Mouse (Mus musculus): ENCODE measurements around the gene Ubac2. TPM values are rescaled to one million over a fixed set of nuclear protein-coding genes. Genes with fewer than 3 reads are reported as not detected.
A peak's percentile ranks its signal among the peaks of the same experiment; 100 is the strongest.
"Not testable (repeated sequence)": the region's sequence is repeated elsewhere in the genome, so short reads cannot be mapped to it uniquely, and the experiment has no call there.

The Ubac2 gene
- polyA plus RNA-seq, 1 experiment, result 102 TPM

DNA sequence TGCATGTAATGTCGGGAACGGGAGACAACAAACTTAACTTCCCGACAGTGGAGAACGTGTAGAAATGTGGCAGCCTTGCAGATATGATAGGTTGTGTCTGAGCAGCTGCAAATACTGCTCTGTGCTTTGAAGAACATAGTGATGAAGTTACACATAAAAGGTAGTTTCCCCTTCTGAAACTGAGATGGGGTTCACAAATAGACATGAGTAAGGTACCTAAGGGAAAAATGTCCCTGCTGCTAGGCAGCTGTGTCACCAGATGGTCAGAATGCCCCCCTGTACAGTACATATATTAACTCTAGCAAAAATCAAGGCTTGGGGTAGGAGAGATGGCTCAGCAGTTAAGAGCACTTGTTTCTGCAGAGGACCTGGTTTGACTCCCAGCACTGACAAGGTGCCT is 4.8 kb upstream of the Ubac2 start:
- H3K36me3 ChIP-seq (ENCODE audit: control insufficient read depth, insufficient read depth, low read length), result no peaks in the 10 kb centered on the region
- no peak overlapping the region for H3K27ac ChIP-seq (ENCODE audit: control insufficient read depth, insufficient read depth, low read length)
- 90% methylated on average over 4 of the region's 4 CpGs for WGBS
- H3K4me3 ChIP-seq (ENCODE audit: control insufficient read depth, insufficient read depth, low read length), result no peak overlapping the region
- DNase-seq, result no peak
- H3K27me3 ChIP-seq (ENCODE audit: control insufficient read depth, insufficient read depth, low read length), result no peaks in the 10 kb centered on the region
- H3K4me1 ChIP-seq (replicated peaks; ENCODE audit: control insufficient read depth, insufficient read depth, low read length), result no peaks in the 10 kb centered on the region
- no peak for TF ChIP-seq POLR2A (IDR thresholded peaks at IDR 0.05; ENCODE audit: control insufficient read depth, extremely low read depth, insufficient read depth, low read length, poor library complexity)
- no peak for TF ChIP-seq CTCF (IDR thresholded peaks at IDR 0.05; ENCODE audit: borderline replicate concordance, control insufficient read depth, extremely low read depth, insufficient read depth, low read length, poor library complexity)

DNA sequence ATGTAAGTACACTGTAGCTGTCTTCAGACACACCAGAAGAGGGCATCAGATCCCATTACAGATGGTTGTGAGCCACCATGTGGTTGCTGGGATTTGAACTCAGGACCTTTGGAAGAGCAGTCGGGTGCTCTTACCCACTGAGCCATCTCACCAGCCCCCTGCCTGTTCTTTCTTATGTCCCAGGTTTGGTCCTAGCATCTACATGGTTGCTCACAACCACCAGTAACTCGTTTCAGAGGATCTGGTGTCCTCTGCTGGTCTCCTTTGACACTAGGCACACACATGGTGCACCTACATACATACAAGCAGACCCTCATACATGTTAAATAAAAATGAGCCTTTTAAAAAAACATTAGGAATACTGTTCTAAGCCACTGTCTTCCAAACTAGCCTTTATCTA is 2.2 kb upstream of the Ubac2 start:
- H3K4me1 ChIP-seq (replicated peaks; ENCODE audit: control insufficient read depth, insufficient read depth, low read length), result peaks cover 11% of the 10 kb centered on the region
- WGBS, result 80% methylated on average over 2 of the region's 2 CpGs

DNA sequence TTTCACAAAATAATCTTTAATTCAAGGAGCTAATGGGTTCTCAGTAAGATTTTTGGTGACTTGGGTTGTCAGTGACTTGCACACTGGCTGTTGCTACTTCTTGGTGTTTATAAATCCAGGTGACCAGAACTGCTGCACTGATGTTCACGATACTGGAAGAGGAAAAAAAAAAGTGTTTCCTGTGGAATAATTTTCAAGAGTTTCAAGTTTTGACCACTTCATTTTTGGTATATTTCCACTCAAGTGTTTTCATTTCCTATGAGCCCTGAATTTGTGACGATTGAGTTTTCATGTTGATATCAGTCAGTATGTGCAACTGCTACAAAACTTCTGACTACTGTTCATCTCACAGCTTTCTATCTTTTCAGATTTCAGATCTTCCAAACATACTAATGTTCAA is 1.6 kb upstream of the Ubac2 start:
- peaks cover 14% of the 10 kb centered on the region for H3K4me1 ChIP-seq (replicated peaks; ENCODE audit: control insufficient read depth, insufficient read depth, low read length)
- H3K4me3 ChIP-seq (ENCODE audit: control insufficient read depth, insufficient read depth, low read length), result no peak overlapping the region
- 84% methylated on average over 2 of the region's 2 CpGs for WGBS
- no peak overlapping the region for H3K27ac ChIP-seq (ENCODE audit: control insufficient read depth, insufficient read depth, low read length)
- TF ChIP-seq CTCF (IDR thresholded peaks at IDR 0.05; ENCODE audit: borderline replicate concordance, control insufficient read depth, extremely low read depth, insufficient read depth, low read length, poor library complexity) (no peak), POLR2A (IDR thresholded peaks at IDR 0.05; ENCODE audit: control insufficient read depth, extremely low read depth, insufficient read depth, low read length, poor library complexity) (no peak)
- H3K36me3 ChIP-seq (ENCODE audit: control insufficient read depth, insufficient read depth, low read length), result no peaks in the 10 kb centered on the region
- H3K27me3 ChIP-seq (ENCODE audit: control insufficient read depth, insufficient read depth, low read length), result no peaks in the 10 kb centered on the region
- DNase-seq, result no peak

More for the DNA sequence above, 2.2 kb upstream of the Ubac2 start:
- not testable (repeated sequence) for DNase-seq; H3K27ac ChIP-seq (ENCODE audit: control insufficient read depth, insufficient read depth, low read length); H3K36me3 ChIP-seq (ENCODE audit: control insufficient read depth, insufficient read depth, low read length); H3K27me3 ChIP-seq (ENCODE audit: control insufficient read depth, insufficient read depth, low read length); H3K4me3 ChIP-seq (ENCODE audit: control insufficient read depth, insufficient read depth, low read length)

DNA sequence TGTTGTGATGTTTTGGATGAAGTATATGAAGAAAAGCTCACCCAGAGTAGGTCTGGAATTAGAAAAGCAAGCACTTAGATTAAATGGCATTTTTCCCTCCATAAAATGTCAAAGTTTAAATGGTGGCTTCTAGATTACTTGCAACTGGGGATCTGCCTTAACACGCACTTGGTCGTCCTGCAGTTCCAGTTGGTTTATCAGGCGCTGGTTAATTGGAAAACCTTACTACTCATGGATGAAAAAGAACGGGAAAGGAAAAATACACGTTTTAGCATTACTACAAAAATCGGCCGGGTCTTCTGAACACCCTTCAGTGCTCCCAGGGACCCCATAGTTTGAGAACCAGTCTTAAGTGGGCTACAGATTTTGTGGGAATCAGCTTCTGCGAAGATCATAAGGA is 780 bp upstream of the Ubac2 start:
- DNase-seq, result no peak
- WGBS, result 59% methylated on average over 8 of the region's 8 CpGs
- H3K4me1 ChIP-seq (replicated peaks; ENCODE audit: control insufficient read depth, insufficient read depth, low read length), result peaks cover 21% of the 10 kb centered on the region
- no peak overlapping the region; the same call in 1 of the 2 replicates for H3K4me3 ChIP-seq (ENCODE audit: control insufficient read depth, insufficient read depth, low read length)
- H3K27me3 ChIP-seq (ENCODE audit: control insufficient read depth, insufficient read depth, low read length), result no peaks in the 10 kb centered on the region
- H3K27ac ChIP-seq (ENCODE audit: control insufficient read depth, insufficient read depth, low read length), result peak overlapping the region; percentile 82; the same call in 1 of the 2 replicates
- TF ChIP-seq POLR2A (IDR thresholded peaks at IDR 0.05; ENCODE audit: control insufficient read depth, extremely low read depth, insufficient read depth, low read length, poor library complexity) (no peak), CTCF (IDR thresholded peaks at IDR 0.05; ENCODE audit: borderline replicate concordance, control insufficient read depth, extremely low read depth, insufficient read depth, low read length, poor library complexity) (no peak)
- H3K36me3 ChIP-seq (ENCODE audit: control insufficient read depth, insufficient read depth, low read length), result no peaks in the 10 kb centered on the region

DNA sequence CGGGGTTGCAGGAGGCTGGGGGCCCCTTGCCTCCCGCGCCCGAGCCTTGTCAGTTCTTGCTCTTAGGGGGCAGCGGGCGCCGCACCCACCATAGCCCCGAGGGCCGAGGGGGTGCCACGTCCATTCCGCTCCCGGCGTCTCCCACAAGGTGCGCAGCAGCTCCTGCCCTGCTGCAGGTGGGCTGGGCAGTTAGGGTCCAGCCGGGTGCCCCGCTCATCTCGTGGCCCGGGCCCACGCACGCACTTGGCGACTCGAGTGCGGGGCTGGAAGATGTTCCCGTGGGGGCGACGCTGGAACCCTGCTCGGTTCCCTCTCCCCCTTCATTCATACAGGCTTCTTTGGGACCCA is 413 bp downstream of the Ubac2 start:
- peaks cover 21% of the 10 kb centered on the region for H3K4me1 ChIP-seq (replicated peaks; ENCODE audit: control insufficient read depth, insufficient read depth, low read length)
- peak overlapping the region; percentile 64 for H3K4me3 ChIP-seq (ENCODE audit: control insufficient read depth, insufficient read depth, low read length)
- DNase-seq, result no peak
- H3K27me3 ChIP-seq (ENCODE audit: control insufficient read depth, insufficient read depth, low read length), result no peaks in the 10 kb centered on the region
- H3K36me3 ChIP-seq (ENCODE audit: control insufficient read depth, insufficient read depth, low read length), result no peaks in the 10 kb centered on the region
- no peak for TF ChIP-seq CTCF (IDR thresholded peaks at IDR 0.05; ENCODE audit: borderline replicate concordance, control insufficient read depth, extremely low read depth, insufficient read depth, low read length, poor library complexity)
- TF ChIP-seq POLR2A (IDR thresholded peaks at IDR 0.05; ENCODE audit: control insufficient read depth, extremely low read depth, insufficient read depth, low read length, poor library complexity), result no peak
- peak overlapping the region; percentile 50 for H3K27ac ChIP-seq (ENCODE audit: control insufficient read depth, insufficient read depth, low read length)
- WGBS, result under 1% methylated on average over 27 of the region's 27 CpGs

DNA sequence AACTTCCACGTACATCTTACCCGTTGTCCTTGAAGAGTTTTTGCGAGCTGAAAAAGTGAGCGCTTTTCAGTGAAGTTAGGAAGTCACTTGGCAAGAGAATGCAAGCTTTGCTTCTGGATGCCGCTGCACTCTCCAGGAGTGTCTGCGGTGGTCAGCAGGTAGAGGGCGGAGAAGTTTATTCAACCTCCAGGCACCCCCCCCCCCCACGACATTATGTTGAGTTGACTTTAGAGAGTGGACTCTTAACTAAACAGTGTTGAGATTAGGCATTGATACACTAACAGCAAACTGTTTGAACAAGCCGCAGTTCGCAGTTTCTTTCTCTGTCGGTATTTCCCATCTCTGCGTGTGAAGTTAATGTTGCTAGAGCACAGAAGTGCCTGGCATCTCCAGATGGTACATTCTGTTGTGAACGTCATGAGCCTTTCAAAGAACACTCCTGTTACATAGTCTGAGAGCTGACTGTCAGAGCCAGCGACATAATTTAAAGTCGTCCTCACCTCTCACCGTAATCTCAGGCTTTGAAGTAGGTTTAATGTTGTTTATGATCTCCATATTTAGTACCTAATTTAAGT is 933 bp downstream of the Ubac2 start:
- H3K4me3 ChIP-seq (ENCODE audit: control insufficient read depth, insufficient read depth, low read length), result peak overlapping the region; percentile 64
- peak overlapping the region; percentile 50 for H3K27ac ChIP-seq (ENCODE audit: control insufficient read depth, insufficient read depth, low read length)
- TF ChIP-seq POLR2A (IDR thresholded peaks at IDR 0.05; ENCODE audit: control insufficient read depth, extremely low read depth, insufficient read depth, low read length, poor library complexity) (no peak), CTCF (IDR thresholded peaks at IDR 0.05; ENCODE audit: borderline replicate concordance, control insufficient read depth, extremely low read depth, insufficient read depth, low read length, poor library complexity) (no peak)
- peaks cover 24% of the 10 kb centered on the region for H3K4me1 ChIP-seq (replicated peaks; ENCODE audit: control insufficient read depth, insufficient read depth, low read length)
- peak; percentile 48 for DNase-seq
- H3K36me3 ChIP-seq (ENCODE audit: control insufficient read depth, insufficient read depth, low read length), result no peaks in the 10 kb centered on the region
- whole genome bisulfite sequencing, result 5% methylated on average over 16 of the region's 16 CpGs
- no peaks in the 10 kb centered on the region for H3K27me3 ChIP-seq (ENCODE audit: control insufficient read depth, insufficient read depth, low read length)

DNA sequence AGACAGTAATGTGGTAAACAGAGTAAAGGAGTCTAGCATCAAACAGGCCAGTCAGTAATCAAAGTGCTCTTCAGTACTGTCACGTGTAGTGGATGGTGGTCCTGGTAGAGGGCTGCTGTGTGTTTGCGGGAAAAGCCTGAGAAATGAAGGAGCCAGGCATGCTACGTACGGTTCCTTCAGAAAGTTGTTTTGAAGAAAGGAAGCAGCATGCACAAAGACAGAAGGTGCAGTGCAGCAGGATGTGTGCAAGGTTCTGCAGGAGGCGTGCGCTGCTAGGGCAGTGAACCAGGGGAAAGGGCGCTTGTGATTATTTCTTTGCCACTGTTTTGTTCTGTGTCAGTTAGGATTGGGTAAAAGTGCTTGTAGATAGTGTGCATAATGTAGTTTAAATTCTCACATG is 2.8 kb downstream of the Ubac2 start:
- H3K4me3 ChIP-seq (ENCODE audit: control insufficient read depth, insufficient read depth, low read length), result no peak overlapping the region
- peak; percentile 58 for DNase-seq
- H3K27me3 ChIP-seq (ENCODE audit: control insufficient read depth, insufficient read depth, low read length), result no peaks in the 10 kb centered on the region
- peak overlapping the region; percentile 91 for H3K27ac ChIP-seq (ENCODE audit: control insufficient read depth, insufficient read depth, low read length)
- WGBS, result 15% methylated on average over 7 of the region's 7 CpGs
- no peaks in the 10 kb centered on the region for H3K36me3 ChIP-seq (ENCODE audit: control insufficient read depth, insufficient read depth, low read length)
- peaks cover 25% of the 10 kb centered on the region for H3K4me1 ChIP-seq (replicated peaks; ENCODE audit: control insufficient read depth, insufficient read depth, low read length)
- TF ChIP-seq POLR2A (IDR thresholded peaks at IDR 0.05; ENCODE audit: control insufficient read depth, extremely low read depth, insufficient read depth, low read length, poor library complexity) (no peak), CTCF (IDR thresholded peaks at IDR 0.05; ENCODE audit: borderline replicate concordance, control insufficient read depth, extremely low read depth, insufficient read depth, low read length, poor library complexity) (no peak)

All from thymus, adult 2 months (tissue).